Mouse (Mus musculus) lung, embryonic 15.5 days (tissue): ENCODE measurements around the gene Tshz2. TPM values are rescaled to one million over a fixed set of nuclear protein-coding genes. Genes with fewer than 3 reads are reported as not detected.

Experiments used
- ATAC-seq: fragments of 200-750 bp; cut with Nextera tagmentation; 2 replicates; pipeline ENCODE4 v1.8.0; 2017; ENCODE audit warnings: moderate number of reproducible peaks, borderline replicate concordance; ENCODE audit not compliant: low FRiP score, low TSS enrichment; ENCODE audit errors: extremely low read depth
- H3K27ac ChIP-seq: fragments of 300-500 bp; sonication (generic); 2 replicates; pipeline ENCODE4 v1.5.1; 2015; ENCODE audit warnings: moderate library complexity, mild to moderate bottlenecking, inconsistent platforms
- H3K27me3 ChIP-seq: fragments of 300-500 bp; sonication (generic); 2 replicates; pipeline ENCODE4 v1.6.1; 2015; ENCODE audit warnings: inconsistent platforms
- H3K36me3 ChIP-seq: fragments of 300-500 bp; sonication (generic); 2 replicates; pipeline ENCODE4 v1.6.1; 2015; ENCODE audit warnings: inconsistent platforms
- H3K4me1 ChIP-seq: fragments of 300-500 bp; sonication (generic); 2 replicates; pipeline ENCODE4 v1.6.1; 2015; ENCODE audit warnings: inconsistent platforms
- H3K4me2 ChIP-seq: fragments of 300-500 bp; sonication (generic); 2 replicates; pipeline ENCODE4 v1.6.1; 2015; ENCODE audit warnings: inconsistent platforms, mild to moderate bottlenecking, moderate library complexity
- H3K4me3 ChIP-seq: fragments of 300-500 bp; sonication (generic); 2 replicates; pipeline ENCODE4 v1.5.1; 2015; ENCODE audit warnings: mild to moderate bottlenecking, inconsistent platforms
- H3K9ac ChIP-seq: fragments of 300-500 bp; sonication (generic); 2 replicates; pipeline ENCODE4 v1.6.1; 2015; ENCODE audit warnings: inconsistent platforms
- H3K9me3 ChIP-seq: fragments of 300-500 bp; sonication (generic); 2 replicates; pipeline ENCODE4 v1.6.1; 2016; ENCODE audit warnings: inconsistent platforms
- WGBS: fragments of 180-500 bp; shearing (Covaris S2); methylation state at CpG from one replicate; pipeline ENCODE4 v1.1.7; 2015; 5-methylcytosine and 5-hydroxymethylcytosine counted together
- polyA plus RNA-seq: library from polyadenylated mRNA; unstranded; fragments of >200 nt; fragmentation: Nextera tagmentation; extraction: Ambion mirVana; gene quantifications from 2 replicates; pipeline ENCODE4 v1.2.1, GENCODE M21; 2015

Gene Tshz2
- polyA plus RNA-seq, 1 experiment from 2014 or later: 7.5 TPM

DNA sequence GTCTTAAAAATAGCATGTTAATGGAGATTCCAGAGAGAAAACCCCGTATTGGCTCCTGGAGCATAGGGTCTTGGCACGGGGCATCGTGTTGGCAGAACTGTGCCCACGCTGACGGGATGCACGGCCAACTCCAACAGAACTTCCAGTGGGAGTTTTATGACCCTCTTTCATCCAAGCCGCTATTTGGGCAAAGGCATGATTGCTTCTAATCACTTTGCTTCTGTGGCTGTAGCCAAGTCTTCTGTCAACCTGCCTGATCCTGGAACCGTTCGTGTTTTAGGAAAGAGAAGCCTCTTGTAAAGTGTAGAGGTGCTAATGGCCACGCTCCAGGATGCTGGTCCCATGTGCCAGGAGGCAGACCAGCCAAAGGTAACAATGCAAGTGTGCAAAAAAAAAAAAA, 350.1 kb downstream of the Tshz2 start:
- H3K4me3 ChIP-seq: no peak overlapping the region
- no peaks in the 10 kb centered on the region for H3K9me3 ChIP-seq
- H3K4me1 ChIP-seq: no peaks in the 10 kb centered on the region
- no peak overlapping the region for H3K27ac ChIP-seq
- no peaks in the 10 kb centered on the region for H3K36me3 ChIP-seq
- H3K9ac ChIP-seq: no peak overlapping the region
- no peaks in the 10 kb centered on the region for H3K27me3 ChIP-seq
- H3K4me2 ChIP-seq: no peak overlapping the region
- 82% methylated on average over 10 of the region's 10 CpGs for WGBS
- no peak for ATAC-seq

DNA sequence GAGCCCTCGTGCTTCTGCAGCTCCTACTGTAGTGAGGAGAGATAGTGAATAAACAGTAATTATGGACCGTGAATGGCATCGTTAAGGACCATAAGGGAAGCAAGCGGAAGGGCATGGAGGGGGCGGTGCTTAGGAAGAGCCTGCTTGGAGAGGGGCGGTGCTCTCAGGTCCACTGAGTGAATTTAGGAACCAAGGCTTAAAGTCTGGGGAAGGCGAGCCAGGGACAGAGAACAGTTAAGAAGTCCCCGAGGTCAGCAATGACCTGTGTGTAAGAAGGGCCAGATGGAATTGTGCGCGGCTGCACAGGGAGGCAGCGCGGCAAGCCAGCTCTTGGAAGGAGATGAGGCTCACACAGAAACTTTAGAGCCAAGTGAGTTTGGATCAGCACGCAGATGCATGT, 354.4 kb downstream of the Tshz2 start:
- no peaks in the 10 kb centered on the region for H3K4me1 ChIP-seq
- no peak overlapping the region for H3K9ac ChIP-seq
- H3K27me3 ChIP-seq: no peaks in the 10 kb centered on the region
- no peak overlapping the region for H3K4me2 ChIP-seq
- no peaks in the 10 kb centered on the region for H3K36me3 ChIP-seq
- H3K27ac ChIP-seq: no peak overlapping the region
- no peak overlapping the region for H3K4me3 ChIP-seq
- 68% methylated on average over 13 of the region's 13 CpGs for WGBS
- H3K9me3 ChIP-seq: no peaks in the 10 kb centered on the region
- ATAC-seq: no peak

DNA sequence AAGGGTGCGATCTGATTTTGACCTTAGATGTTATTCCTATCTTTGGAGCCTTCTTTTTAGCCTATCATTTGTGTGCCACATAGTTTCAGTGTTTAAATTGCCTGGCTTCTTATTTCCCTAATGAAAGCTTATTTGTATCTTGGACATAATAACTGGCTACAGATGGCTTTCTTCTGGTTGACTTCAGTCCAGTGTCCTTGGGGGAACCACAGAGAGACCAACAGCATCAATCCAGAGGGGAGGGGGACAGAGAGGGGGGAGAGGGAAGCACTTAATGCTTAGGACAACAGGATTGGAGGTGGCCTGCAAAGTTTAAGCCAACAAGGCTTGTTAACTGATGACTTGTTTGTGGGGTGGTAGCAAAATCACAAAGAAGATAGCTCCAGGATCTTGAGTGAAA, 356.4 kb downstream of the Tshz2 start:
- no peak for ATAC-seq
- no peak overlapping the region for H3K4me2 ChIP-seq
- H3K36me3 ChIP-seq: no peaks in the 10 kb centered on the region
- no peak overlapping the region for H3K4me3 ChIP-seq
- H3K9ac ChIP-seq: no peak overlapping the region
- 80% methylated on average over 1 of the region's 1 CpGs for WGBS
- H3K4me1 ChIP-seq: no peaks in the 10 kb centered on the region
- H3K27ac ChIP-seq: no peak overlapping the region
- H3K9me3 ChIP-seq: no peaks in the 10 kb centered on the region
- no peaks in the 10 kb centered on the region for H3K27me3 ChIP-seq

DNA sequence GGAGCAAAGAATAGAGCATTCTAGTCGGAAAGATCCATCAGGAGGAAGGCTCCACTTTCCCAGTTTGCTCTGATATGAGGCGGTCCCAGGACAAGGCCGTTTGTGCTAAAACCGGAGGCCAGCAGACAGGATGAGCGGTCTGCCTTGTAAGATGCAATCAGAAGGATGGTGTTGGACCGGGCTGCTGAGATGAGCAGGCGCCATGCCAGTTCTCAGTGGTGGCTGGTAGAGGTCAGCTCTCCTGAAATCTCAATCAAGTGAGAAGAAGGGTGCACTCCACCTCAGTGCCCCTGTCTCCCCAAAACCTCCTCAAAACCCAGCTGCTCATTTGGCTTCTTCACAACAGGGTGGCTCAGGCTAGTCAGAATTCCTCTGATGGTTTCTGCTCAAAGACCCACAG, 358.2 kb downstream of the Tshz2 start:
- 82% methylated on average over 7 of the region's 7 CpGs for WGBS
- no peak overlapping the region for H3K27ac ChIP-seq

DNA sequence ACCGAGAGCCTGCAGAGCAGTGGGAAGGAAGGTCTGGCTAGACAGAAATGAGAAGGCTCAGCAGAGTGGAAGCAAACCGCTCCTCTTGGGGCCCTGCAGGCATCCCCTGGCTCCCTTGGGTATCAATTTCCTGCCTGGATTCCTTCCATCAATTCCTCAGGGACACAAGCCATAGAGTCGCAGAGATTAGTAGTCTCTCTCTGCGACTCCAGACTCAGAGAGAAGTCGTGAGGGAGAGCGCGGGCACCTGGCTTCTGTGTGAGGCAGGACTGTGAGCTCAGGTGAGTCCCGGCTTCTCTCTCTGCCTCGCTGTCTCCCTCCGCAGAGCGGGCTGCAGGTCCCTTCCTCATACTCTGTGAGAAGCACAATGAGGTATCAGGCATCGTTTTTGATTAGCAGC, 363.2 kb downstream of the Tshz2 start:
- Histone ChIP-seq H3K36me3 (no peaks in the 10 kb centered on the region), H3K4me3 (peak overlapping the region; percentile 3), H3K4me1 (peaks cover 36% of the 10 kb centered on the region), H3K9ac (no peak overlapping the region), H3K27ac (no peak overlapping the region), H3K9me3 (no peaks in the 10 kb centered on the region), H3K4me2 (peak overlapping the region; percentile 47), H3K27me3 (no peaks in the 10 kb centered on the region)
- ATAC-seq: 0 out of 2 replicates have a peak, but pooled peaks have one; percentile 20
- whole genome bisulfite sequencing: 19% methylated on average over 12 of the region's 12 CpGs

More for the DNA sequence above, 358.2 kb downstream of the Tshz2 start:
- Histone ChIP-seq H3K27me3 (no peaks in the 10 kb centered on the region), H3K4me3 (no peak overlapping the region), H3K9ac (no peak overlapping the region), H3K9me3 (no peaks in the 10 kb centered on the region), H3K4me2 (no peak overlapping the region), H3K36me3 (no peaks in the 10 kb centered on the region), H3K4me1 (peaks cover 7% of the 10 kb centered on the region)
- ATAC-seq: no peak

DNA sequence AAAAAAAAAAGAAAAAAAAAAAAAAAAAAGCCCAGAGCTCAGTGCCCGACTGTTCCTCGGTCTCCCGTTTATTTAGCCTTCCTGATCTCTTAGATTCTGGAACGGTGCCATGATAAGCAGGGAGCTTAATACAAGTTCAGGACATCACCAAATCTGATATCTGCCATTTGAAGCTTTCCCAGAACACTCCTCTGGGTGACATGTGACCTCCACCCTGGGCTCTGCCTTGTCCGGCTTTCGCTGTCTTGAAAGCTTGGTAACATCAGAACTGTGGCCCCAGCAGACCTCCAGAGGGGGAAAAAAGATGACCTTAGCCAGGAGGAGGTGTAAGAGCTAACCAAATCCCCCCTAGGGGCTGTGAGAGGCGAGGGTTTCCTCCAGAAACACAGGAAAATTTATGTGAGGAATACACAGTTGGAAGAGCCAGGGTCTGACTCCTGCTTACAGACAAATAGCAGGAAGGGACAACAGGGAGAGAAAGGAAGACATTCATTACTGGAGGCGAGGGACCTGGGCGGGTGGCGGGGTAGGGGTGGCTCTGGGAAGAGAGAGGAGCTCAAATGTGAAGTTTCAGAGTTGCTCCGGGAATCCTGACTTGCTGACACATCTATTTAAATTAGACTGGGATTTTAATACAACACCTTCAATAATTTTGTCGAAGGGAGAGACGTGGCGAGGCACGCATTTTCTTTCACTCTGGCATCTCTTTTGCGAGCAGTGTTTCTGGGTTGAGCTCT, 363.9 kb downstream of the Tshz2 start:
- 27% methylated on average over 16 of the region's 16 CpGs for WGBS
- Histone ChIP-seq H3K9ac (no peak overlapping the region), H3K4me3 (no peak overlapping the region), H3K36me3 (no peaks in the 10 kb centered on the region), H3K4me2 (peak overlapping the region; percentile 47), H3K4me1 (peaks cover 36% of the 10 kb centered on the region), H3K27ac (peak overlapping the region; percentile 56), H3K27me3 (no peaks in the 10 kb centered on the region), H3K9me3 (no peaks in the 10 kb centered on the region)
- ATAC-seq: no peak

DNA sequence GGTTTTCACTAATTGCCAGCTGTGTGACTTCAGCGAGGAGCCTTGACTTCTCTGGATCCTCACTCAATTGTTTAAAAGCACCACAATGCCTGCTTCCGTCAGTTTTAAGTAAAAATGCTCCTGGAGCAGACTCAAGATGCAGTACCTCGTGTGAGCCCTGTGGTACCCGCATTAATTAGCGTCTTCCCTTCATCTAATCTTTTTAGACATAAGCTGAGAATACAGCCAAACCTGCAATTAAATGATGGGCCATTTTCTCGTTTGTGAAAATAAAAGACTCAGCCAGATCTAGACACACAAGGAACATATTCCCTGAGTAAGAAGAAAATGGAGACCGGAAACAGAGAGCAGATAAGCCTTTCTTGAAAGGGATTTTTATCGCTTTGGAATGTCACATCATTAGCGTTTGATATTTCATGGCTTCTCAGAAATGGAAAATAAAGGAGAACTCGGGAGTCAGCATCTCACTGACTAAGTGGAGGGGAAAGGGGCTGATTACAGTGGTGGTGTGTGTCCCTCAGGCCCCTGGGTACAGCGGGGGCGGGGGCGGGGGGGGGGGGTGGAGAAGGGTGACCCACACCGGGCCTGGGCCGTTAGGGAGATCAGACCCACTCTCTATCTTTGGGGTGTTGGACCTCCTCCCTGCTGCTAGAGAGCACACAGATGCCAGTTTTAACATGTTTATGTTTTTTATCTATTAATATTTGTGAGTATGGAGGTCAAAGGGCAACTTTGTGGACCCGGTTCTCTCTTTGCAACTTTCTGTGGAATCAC, 364.6 kb downstream of the Tshz2 start:
- Histone ChIP-seq H3K4me3 (no peak overlapping the region), H3K27ac (no peak overlapping the region), H3K9me3 (no peaks in the 10 kb centered on the region), H3K4me1 (peaks cover 38% of the 10 kb centered on the region), H3K4me2 (0 out of 2 replicates have a peak overlapping the region, but pooled peaks have one; percentile 6), H3K36me3 (no peaks in the 10 kb centered on the region), H3K9ac (no peak overlapping the region), H3K27me3 (no peaks in the 10 kb centered on the region)
- WGBS: 46% methylated on average over 16 of the region's 16 CpGs
- no peak for ATAC-seq

DNA sequence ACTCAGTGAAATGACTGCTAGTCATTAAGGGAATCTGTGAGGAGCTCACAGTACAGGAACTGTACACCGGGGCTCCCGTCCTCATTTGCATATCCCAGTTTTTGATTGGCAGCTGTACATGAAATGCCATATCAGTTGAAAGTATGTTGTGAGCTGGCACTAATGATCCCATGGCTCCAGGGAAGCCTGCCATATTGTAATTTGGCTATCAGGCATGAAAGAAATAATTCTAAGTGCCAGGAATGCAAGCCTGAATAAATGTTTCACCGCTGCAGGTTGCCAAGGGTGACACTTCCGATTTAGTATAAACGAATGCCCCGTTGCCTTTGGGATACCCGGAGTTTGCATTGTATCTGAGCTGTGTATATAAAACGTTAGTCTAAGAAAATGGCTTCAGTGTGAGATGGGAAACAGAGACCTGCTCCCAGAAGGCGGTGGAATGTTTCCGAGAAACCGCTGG, 366.1 kb downstream of the Tshz2 start:
- 44% methylated on average over 11 of the region's 11 CpGs for WGBS
- Histone ChIP-seq H3K4me3 (no peak overlapping the region), H3K4me2 (no peak overlapping the region), H3K4me1 (peaks cover 48% of the 10 kb centered on the region), H3K27ac (no peak overlapping the region), H3K9ac (no peak overlapping the region), H3K27me3 (no peaks in the 10 kb centered on the region), H3K36me3 (no peaks in the 10 kb centered on the region), H3K9me3 (no peaks in the 10 kb centered on the region)
- no peak for ATAC-seq

DNA sequence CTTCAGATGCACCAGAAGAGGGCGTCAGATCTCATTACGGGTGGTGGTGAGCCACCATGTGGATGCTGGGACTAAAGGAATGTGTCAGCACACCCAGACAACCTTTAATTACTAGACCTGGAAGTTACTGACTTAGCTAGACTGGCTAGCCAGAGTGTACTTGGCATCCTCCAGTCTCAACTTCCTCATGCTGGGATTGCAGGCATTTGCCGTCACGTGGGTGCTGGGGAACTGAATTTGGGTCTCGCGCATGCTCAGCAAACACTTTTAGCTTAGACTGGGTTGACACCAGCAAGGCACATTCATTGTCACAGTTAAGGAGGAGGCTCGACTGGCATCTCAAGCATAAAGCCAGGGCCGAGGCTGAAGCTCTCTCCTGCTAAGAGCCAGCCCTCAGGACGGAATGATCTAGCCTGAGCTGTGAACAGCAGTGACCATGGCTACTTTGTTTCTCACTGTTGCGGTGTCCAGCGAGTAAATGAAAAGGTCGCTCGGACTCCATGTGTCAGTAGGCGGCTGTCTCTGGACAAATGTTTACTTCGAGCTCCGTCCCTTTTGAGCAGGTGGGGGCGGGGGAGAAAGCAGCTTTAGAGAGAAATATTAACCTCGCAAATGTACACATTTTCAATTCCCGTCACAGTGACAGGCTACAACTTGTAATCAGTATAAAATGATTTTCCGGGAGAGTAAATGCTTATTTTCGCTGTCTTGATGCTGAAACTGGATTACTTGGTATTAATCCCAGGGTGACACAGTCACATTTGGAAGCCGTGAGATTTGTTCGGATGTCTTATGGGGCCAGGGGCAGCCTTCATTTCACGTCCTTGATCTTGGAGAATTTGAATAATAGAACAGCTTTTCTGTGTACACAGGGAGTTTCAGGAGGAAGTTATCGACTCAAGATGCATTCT, 370.0 kb downstream of the Tshz2 start:
- H3K27ac ChIP-seq: peak overlapping the region; percentile 63
- ATAC-seq: peak; percentile 76; the same call in 1 of the 2 replicates
- peaks cover 31% of the 10 kb centered on the region for H3K4me1 ChIP-seq
- peak overlapping the region; percentile 39 for H3K9ac ChIP-seq
- 22% methylated on average over 25 of the region's 25 CpGs for WGBS
- peak overlapping the region; percentile 31 for H3K4me3 ChIP-seq
- H3K36me3 ChIP-seq: no peaks in the 10 kb centered on the region
- no peaks in the 10 kb centered on the region for H3K9me3 ChIP-seq
- no peaks in the 10 kb centered on the region for H3K27me3 ChIP-seq
- peak overlapping the region; percentile 72 for H3K4me2 ChIP-seq

DNA sequence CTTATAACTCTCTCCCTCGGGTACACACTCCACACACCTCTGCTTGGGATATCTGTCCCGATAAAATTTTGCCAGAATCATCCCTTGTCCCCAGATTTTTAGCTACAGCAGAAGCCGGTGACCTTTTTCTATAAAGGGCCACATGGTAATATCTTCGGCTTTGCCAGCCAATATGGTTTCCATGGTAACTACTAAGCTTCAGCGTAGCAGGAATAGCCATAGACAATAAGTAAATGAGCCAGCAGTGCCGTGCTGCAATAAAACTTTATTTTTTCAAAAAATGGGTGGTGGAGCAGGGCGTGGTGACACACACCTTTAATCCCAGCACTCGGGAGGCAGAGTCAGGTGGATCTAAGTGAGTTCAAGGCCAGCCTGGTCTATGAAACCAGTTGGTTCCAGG, 370.9 kb downstream of the Tshz2 start:
- H3K9ac ChIP-seq: no peak overlapping the region
- ATAC-seq: no peak

DNA sequence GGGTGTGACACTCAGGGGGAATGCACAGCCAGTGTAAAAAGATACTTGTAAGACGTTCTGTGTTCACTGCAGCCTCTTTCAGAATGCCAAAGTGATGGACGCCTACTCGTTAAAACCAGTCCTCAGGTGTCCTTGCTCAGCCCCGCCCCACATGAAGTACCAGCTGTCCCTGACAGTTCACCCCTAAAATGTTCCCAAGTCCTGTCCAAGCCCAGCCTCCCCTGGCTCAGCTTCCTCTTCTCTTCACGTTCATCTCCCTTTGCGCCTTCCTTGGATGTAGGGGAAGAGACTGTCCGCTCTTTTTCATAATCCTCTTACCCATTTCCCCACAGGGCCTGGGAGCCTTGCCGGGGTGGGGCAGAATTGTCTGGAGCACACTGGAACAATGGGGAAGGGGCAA, 374.0 kb downstream of the Tshz2 start:
- Histone ChIP-seq H3K4me3 (no peak overlapping the region), H3K27ac (peak overlapping the region; percentile 55), H3K36me3 (no peaks in the 10 kb centered on the region), H3K4me1 (peaks cover 20% of the 10 kb centered on the region), H3K27me3 (no peaks in the 10 kb centered on the region), H3K9me3 (no peaks in the 10 kb centered on the region), H3K4me2 (no peak overlapping the region), H3K9ac (no peak overlapping the region)
- no peak for ATAC-seq
- 70% methylated on average over 8 of the region's 8 CpGs for WGBS

More for the DNA sequence above, 370.9 kb downstream of the Tshz2 start:
- H3K4me1 ChIP-seq: peaks cover 25% of the 10 kb centered on the region
- no peaks in the 10 kb centered on the region for H3K9me3 ChIP-seq
- peak overlapping the region; percentile 72; the same call in 1 of the 2 replicates for H3K4me2 ChIP-seq
- WGBS: 65% methylated on average over 8 of the region's 8 CpGs
- peak overlapping the region; percentile 31 for H3K4me3 ChIP-seq
- no peaks in the 10 kb centered on the region for H3K36me3 ChIP-seq
- no peak overlapping the region for H3K27ac ChIP-seq
- H3K27me3 ChIP-seq: no peaks in the 10 kb centered on the region
